Comparison of ENCODE assay signal across 9 mouse cellular contexts in genomic region chr4:137578181-137578845, GRCm38 (mm10). TPM values are rescaled to one million over a fixed set of nuclear protein-coding genes. Genes with fewer than 3 reads are reported as not detected.
DNase-seq lines count a peak whose midpoint lies in the region; ATAC-seq and TF ChIP-seq lines count a peak whose summit lies in the region.
"Had no signal": no experiment of that assay in that cellular context is flagged by ENCODE, and none has a peak within 500 bp of the region (broad histone marks: within the 10 kb centered on the region; RNA-seq: fewer than 3 reads in every experiment).

No protein-coding gene starts in this region.

- no peaks in the 10 kb centered on the region for H3K9me3 ChIP-seq in intestine, embryonic 14.5 days (ENCODE audit: control insufficient read depth, low read length)
- no peaks in the 10 kb centered on the region for H3K9me3 ChIP-seq in limb, embryonic 15.5 days
- no peaks in the 10 kb centered on the region for H3K9me3 ChIP-seq in midbrain, embryonic 13.5 days

- 0 out of 2 replicates have a peak overlapping the region, but pooled peaks have one; percentile 11 for H3K9ac ChIP-seq in intestine, embryonic 14.5 days (ENCODE audit: low read length)
- H3K9ac ChIP-seq in limb, embryonic 15.5 days: no peak overlapping the region
- peak overlapping the region; percentile 37 for H3K9ac ChIP-seq in midbrain, embryonic 13.5 days (replicated peaks)

- H3K4me2 ChIP-seq in intestine, embryonic 14.5 days (ENCODE audit: low read length): peak overlapping the region; percentile 64
- peak overlapping the region; percentile 50 for H3K4me2 ChIP-seq in limb, embryonic 15.5 days
- peak overlapping the region; percentile 61 for H3K4me2 ChIP-seq in midbrain, embryonic 13.5 days (replicated peaks)

- H3K4me3 ChIP-seq in intestine, embryonic 14.5 days (ENCODE audit: low read depth, low read length): peak overlapping the region; percentile 29
- peak overlapping the region; percentile 27 for H3K4me3 ChIP-seq in limb, embryonic 15.5 days
- peak overlapping the region; percentile 37 for H3K4me3 ChIP-seq in midbrain, embryonic 13.5 days (replicated peaks)
- no peak overlapping the region for H3K4me3 ChIP-seq in spleen, adult 2 months (ENCODE audit: extremely low read depth, insufficient read depth, insufficient read length)

- 4% methylated on average over 39 of the region's 39 CpGs for WGBS in intestine, embryonic 14.5 days
- 5% methylated on average over 39 of the region's 39 CpGs for WGBS in limb, embryonic 15.5 days
- 3% methylated on average over 39 of the region's 39 CpGs for WGBS in midbrain, embryonic 13.5 days
- 7% methylated on average over 39 of the region's 39 CpGs for WGBS in spleen, adult 2 months

- peaks cover 4% of the 10 kb centered on the region; the same call in 1 of the 2 replicates for H3K27me3 ChIP-seq in intestine, embryonic 14.5 days (replicated peaks; ENCODE audit: control insufficient read depth, insufficient read depth, low read length)
- peaks cover 21% of the 10 kb centered on the region for H3K27me3 ChIP-seq in limb, embryonic 15.5 days
- H3K27me3 ChIP-seq in midbrain, embryonic 13.5 days: peaks cover 24% of the 10 kb centered on the region
- H3K27me3 ChIP-seq in spleen, adult 2 months (ENCODE audit: control insufficient read depth, insufficient read depth, low read length): no peaks in the 10 kb centered on the region

- ATAC-seq in granulocyte monocyte progenitor cell, adult 5-6 weeks (replicated peaks; ENCODE audit: poor library complexity, severe bottlenecking): peak; percentile 93
- ATAC-seq in intestine, embryonic 14.5 days (replicated peaks; ENCODE audit: low FRiP score, low TSS enrichment, low read depth): peak; percentile 34; the same call in 1 of the 2 replicates
- no peak for ATAC-seq in limb, embryonic 15.5 days (ENCODE audit: insufficient number of reproducible peaks, low FRiP score, low TSS enrichment, low read depth)
- ATAC-seq in midbrain, embryonic 13.5 days: peak; percentile 53; the same call in 1 of the 2 replicates

- H3K27ac ChIP-seq in intestine, embryonic 14.5 days (ENCODE audit: low read depth): no peak overlapping the region
- H3K27ac ChIP-seq in limb, embryonic 15.5 days: no peak overlapping the region
- H3K27ac ChIP-seq in midbrain, embryonic 13.5 days: no peak overlapping the region
- H3K27ac ChIP-seq in spleen, adult 2 months (ENCODE audit: insufficient read depth, low read length): no peak overlapping the region

- TF ChIP-seq CTCF in spleen, adult 2 months (IDR thresholded peaks at IDR 0.05; ENCODE audit: extremely low read depth, insufficient read depth, insufficient read length, insufficient replicate concordance): peak; percentile 56

- DNase-seq in adrenal gland, adult (ENCODE audit: inconsistent age in 2 of 2, low spot score in 1 of 2): peak; percentile 63 to 84
- no peak for DNase-seq in adrenal gland, adult 8-10 months
- DNase-seq in embryo, embryonic 11 days: peak; percentile 80
- peak; percentile 78 for DNase-seq in intestine, embryonic 14.5 days (ENCODE audit: low spot score)
- peak in 1 of 2 experiments; percentile 35 for DNase-seq in spleen, adult 2 months (ENCODE audit: low read depth in 1 of 2, low spot score in 2 of 2)

- H3K4me1 ChIP-seq in intestine, embryonic 14.5 days (replicated peaks; ENCODE audit: control insufficient read depth, insufficient read depth, low read length): peaks cover 6% of the 10 kb centered on the region; the same call in 1 of the 2 replicates
- peaks cover 8% of the 10 kb centered on the region for H3K4me1 ChIP-seq in limb, embryonic 15.5 days
- peaks cover 9% of the 10 kb centered on the region for H3K4me1 ChIP-seq in midbrain, embryonic 13.5 days (replicated peaks)
- H3K4me1 ChIP-seq in spleen, adult 2 months (ENCODE audit: control insufficient read depth, insufficient read depth, insufficient read length): peaks cover 6% of the 10 kb centered on the region

- H3K36me3 ChIP-seq in intestine, embryonic 14.5 days (ENCODE audit: control insufficient read depth, insufficient read depth, low read length): no peaks in the 10 kb centered on the region
- peaks cover 2% of the 10 kb centered on the region; the same call in 1 of the 2 replicates for H3K36me3 ChIP-seq in limb, embryonic 15.5 days
- no peaks in the 10 kb centered on the region for H3K36me3 ChIP-seq in midbrain, embryonic 13.5 days
- H3K36me3 ChIP-seq in spleen, adult 2 months (ENCODE audit: control insufficient read depth, insufficient read depth, low read length): no peaks in the 10 kb centered on the region

- no peak for TF ChIP-seq POLR2A in spleen, adult 2 months (IDR thresholded peaks at IDR 0.05; ENCODE audit: low read depth, low read length)

RNA-seq across cellular contexts. Expression of gene Ldlrad2, which starts 3.9 kb away (rescaled TPM):
- not detected for total RNA-seq in adrenal gland, adult 8-10 months (2022)
- total RNA-seq in granulocyte monocyte progenitor cell, adult 5-6 weeks (2014; fragmentation: Nextera tagmentation): not detected in 2 replicates
- not detected in 2 replicates for total RNA-seq in granulocyte monocyte progenitor cell, adult 5-6 weeks (2017)
- not detected in 2 replicates for polyA plus RNA-seq in intestine, embryonic 14.5 days (2014; fragmentation: Nextera tagmentation; extraction: Ambion mirVana)
- polyA plus RNA-seq in limb, embryonic 15.5 days (2015; fragmentation: Nextera tagmentation; extraction: Ambion mirVana): 0.41 TPM in 1 of 2 replicates, not detected in the other
- polyA plus RNA-seq in midbrain, embryonic 13.5 days (2015; fragmentation: Nextera tagmentation; extraction: Ambion mirVana): 0.58 TPM in 1 of 2 replicates, not detected in the other
- polyA plus RNA-seq in spleen, adult 2 months (2012; rRNA removed): not detected in 2 replicates
- polyA plus RNA-seq: gonadal fat pad, adult 2 months had no signal

RNA-seq across cellular contexts. Expression of gene Usp48, which starts 15.2 kb away (rescaled TPM):
- 100 to 1,000 TPM; 116 to 227 (median 148) TPM for total RNA-seq in adrenal gland, adult 8-10 months (2022)
- total RNA-seq in granulocyte monocyte progenitor cell, adult 5-6 weeks (2014; fragmentation: Nextera tagmentation): 76.3 and 119 TPM in 2 replicates
- total RNA-seq in granulocyte monocyte progenitor cell, adult 5-6 weeks (2017): 132 and 151 TPM in 2 replicates
- 72.4 and 78.3 TPM in 2 replicates for polyA plus RNA-seq in intestine, embryonic 14.5 days (2014; fragmentation: Nextera tagmentation; extraction: Ambion mirVana)
- polyA plus RNA-seq in limb, embryonic 15.5 days (2015; fragmentation: Nextera tagmentation; extraction: Ambion mirVana): 58.3 and 67.2 TPM in 2 replicates
- polyA plus RNA-seq in midbrain, embryonic 13.5 days (2015; fragmentation: Nextera tagmentation; extraction: Ambion mirVana): 71.7 and 72.9 TPM in 2 replicates
- 64.1 and 68.3 TPM in 2 replicates for polyA plus RNA-seq in spleen, adult 2 months (2012; rRNA removed)
